Mouse (Mus musculus) olfactory bulb, adult 2 months (tissue): ENCODE data around the gene Kbtbd12. TPM values are rescaled to one million over a fixed set of nuclear protein-coding genes. Genes with fewer than 3 reads are reported as not detected.

Experiments
- H3K27ac ChIP-seq: fragments of 200-500 bp; 2 replicates; pipeline ENCODE4 v1.5.1; 2012; ENCODE audit warnings: low read depth, low read length; ENCODE audit not compliant: insufficient read depth
- H3K4me1 ChIP-seq: fragments of 200-500 bp; 2 replicates; pipeline ENCODE4 v1.6.1; 2012; ENCODE audit warnings: low read length; ENCODE audit not compliant: control insufficient read depth, insufficient read depth
- H3K4me3 ChIP-seq: fragments of 200-500 bp; 2 replicates; pipeline ENCODE4 v1.5.1; 2012; ENCODE audit warnings: mild to moderate bottlenecking, low read depth, low read length, moderate library complexity; ENCODE audit not compliant: insufficient read depth
- CTCF ChIP-seq: fragments of 200-500 bp; IDR thresholded peaks from 2 replicates; pipeline ENCODE4 v1.5.1; 2012; ENCODE audit warnings: low read depth, mild to moderate bottlenecking, low read length, moderate library complexity; ENCODE audit not compliant: insufficient read depth
- POLR2A ChIP-seq: fragments of 200-500 bp; IDR thresholded peaks from 2 replicates; pipeline ENCODE4 v1.6.1; 2012; ENCODE audit warnings: mild to moderate bottlenecking, low read depth, low read length, moderate library complexity; ENCODE audit not compliant: insufficient read depth
- WGBS: fragments of 180-500 bp; shearing (Covaris S2); methylation state at CpG from one replicate; pipeline ENCODE4 v1.1.7; 2018; 5-methylcytosine and 5-hydroxymethylcytosine counted together
- polyA plus RNA-seq: library from polyadenylated mRNA; stranded (reverse); fragments of >200 nt; gene quantifications from 2 replicates; pipeline ENCODE4 v1.2.4, GENCODE M21; 2012; ENCODE audit warnings: low replicate concordance; ENCODE audit not compliant: missing spikeins, insufficient read depth, insufficient read length

Gene Kbtbd12
- polyA plus RNA-seq, result not detected in 2 replicates

GRCm38 (mm10) chr6:88637611-88638301 lies at the start of gene Kbtbd12:
TSS of gene Kbtbd12 (minus strand) at chr6:88637950.
- 0 out of 2 replicates have a peak, but pooled peaks cover 3% of the 10 kb centered on the region for H3K4me1 ChIP-seq
- WGBS, result 97% methylated on average over 5 of the region's 5 CpGs
- TF ChIP-seq POLR2A, result no peak
- TF ChIP-seq CTCF, result no peak
- no peak within 1 kb of the TSS for H3K4me3 ChIP-seq
- no peak within 1 kb of the TSS for H3K27ac ChIP-seq

GRCm38 (mm10) chr6:88683380-88684053 lies 45.8 kb upstream of the Kbtbd12 start:
- Histone ChIP-seq H3K4me3 (no peak overlapping the region), H3K4me1 (no peaks in the 10 kb centered on the region), H3K27ac (no peak overlapping the region)
- WGBS, result 42% methylated on average over 7 of the region's 7 CpGs
- TF ChIP-seq CTCF, result no peak
- no peak for TF ChIP-seq POLR2A

- WGBS, result 92% methylated on average over 3 of the region's 3 CpGs
- Histone ChIP-seq H3K4me3 (no peak overlapping the region), H3K27ac (no peak overlapping the region), H3K4me1 (no peaks in the 10 kb centered on the region)
- TF ChIP-seq CTCF, result no peak
- no peak for TF ChIP-seq POLR2A
Measured at GRCm38 (mm10) chr6:88681026-88681425, 43.3 kb upstream of the Kbtbd12 start.

- H3K4me3 ChIP-seq, result no peak overlapping the region
- no peak overlapping the region for H3K27ac ChIP-seq
- TF ChIP-seq POLR2A, result no peak
- TF ChIP-seq CTCF, result no peak
- 78% methylated on average over 2 of the region's 2 CpGs for WGBS
- no peaks in the 10 kb centered on the region for H3K4me1 ChIP-seq
Measured at GRCm38 (mm10) chr6:88677738-88678137, 40.0 kb upstream of the Kbtbd12 start.

GRCm38 (mm10) chr6:88676753-88677736 lies 39.3 kb upstream of the Kbtbd12 start:
- 94% methylated on average over 6 of the region's 6 CpGs for WGBS
- no peaks in the 10 kb centered on the region for H3K4me1 ChIP-seq
- no peak overlapping the region for H3K4me3 ChIP-seq
- H3K27ac ChIP-seq, result no peak overlapping the region
- TF ChIP-seq CTCF (no peak), POLR2A (no peak)

GRCm38 (mm10) chr6:88675815-88676214 lies 38.1 kb upstream of the Kbtbd12 start:
- Histone ChIP-seq H3K27ac (no peak overlapping the region), H3K4me3 (no peak overlapping the region), H3K4me1 (no peaks in the 10 kb centered on the region)
- TF ChIP-seq POLR2A (no peak), CTCF (no peak)
- WGBS, result 97% methylated on average over 2 of the region's 2 CpGs

GRCm38 (mm10) chr6:88662284-88662683 lies 24.5 kb upstream of the Kbtbd12 start:
- no peaks in the 10 kb centered on the region for H3K4me1 ChIP-seq
- WGBS, result 91% methylated on average over 3 of the region's 3 CpGs
- TF ChIP-seq POLR2A, result no peak
- TF ChIP-seq CTCF, result no peak
- H3K4me3 ChIP-seq, result no peak overlapping the region
- no peak overlapping the region for H3K27ac ChIP-seq

GRCm38 (mm10) chr6:88661696-88662095 lies 23.9 kb upstream of the Kbtbd12 start:
- TF ChIP-seq POLR2A (no peak), CTCF (no peak)
- H3K4me1 ChIP-seq, result no peaks in the 10 kb centered on the region
- 95% methylated on average over 2 of the region's 2 CpGs for WGBS
- H3K27ac ChIP-seq, result no peak overlapping the region
- H3K4me3 ChIP-seq, result no peak overlapping the region
